Mouse (Mus musculus) forebrain, embryonic 16.5 days (tissue): ENCODE measurements at regions not wholly inside any gene's neighbourhood (a gene's known extent, or its start where the extent isn't known, plus 50 kb on each side); places are given as distances from the start of the nearest gene placed in this dataset.
"Not testable (repeated sequence)": the region's sequence is repeated elsewhere in the genome, so short reads cannot be mapped to it uniquely, and the experiment has no call there.

Experiments used
- ATAC-seq: fragments of 200-750 bp; cut with Nextera tagmentation; 2 replicates; pipeline ENCODE4 v1.8.0; 2017; ENCODE audit warnings: mild to moderate bottlenecking, moderate library complexity
- H3K27ac ChIP-seq: fragments of 300-500 bp; sonication (generic); 2 replicates; pipeline ENCODE4 v1.5.1; 2014; ENCODE audit warnings: low read length, control low read depth
- H3K27me3 ChIP-seq: fragments of 300-500 bp; sonication (generic); replicated peaks from 2 replicates; pipeline ENCODE4 v1.6.1; 2014; ENCODE audit warnings: low read length; ENCODE audit not compliant: control insufficient read depth, insufficient read depth
- H3K36me3 ChIP-seq: fragments of 300-500 bp; sonication (generic); 2 replicates; pipeline ENCODE4 v1.6.1; 2014; ENCODE audit not compliant: control insufficient read depth, insufficient read depth
- H3K4me1 ChIP-seq: fragments of 300-500 bp; sonication (generic); replicated peaks from 2 replicates; pipeline ENCODE4 v1.6.1; 2014; ENCODE audit warnings: low read length; ENCODE audit not compliant: control insufficient read depth, insufficient read depth
- H3K4me2 ChIP-seq: fragments of 300-500 bp; sonication (generic); 2 replicates; pipeline ENCODE4 v1.6.1; 2014; ENCODE audit warnings: mild to moderate bottlenecking, low read length, control low read depth
- H3K4me3 ChIP-seq: fragments of 300-500 bp; sonication (generic); replicated peaks from 2 replicates; pipeline ENCODE4 v1.5.1; 2014; ENCODE audit warnings: mild to moderate bottlenecking, low read length, control low read depth
- H3K9ac ChIP-seq: fragments of 300-500 bp; sonication (generic); replicated peaks from 2 replicates; pipeline ENCODE4 v1.6.1; 2014; ENCODE audit warnings: low read depth, low read length, control low read depth
- H3K9me3 ChIP-seq: fragments of 300-500 bp; sonication (generic); 2 replicates; pipeline ENCODE4 v1.6.1; 2016; ENCODE audit warnings: low read length; ENCODE audit not compliant: control insufficient read depth
- WGBS: fragments of 180-500 bp; shearing (Covaris S2); extraction: QIAGEN DNeasy Blood & Tissue Kit; methylation state at CpG from one replicate; pipeline ENCODE4 v1.1.7; 2014; 5-methylcytosine and 5-hydroxymethylcytosine counted together

GRCm38 (mm10) chrX:165667020-165667419 lies 339.8 kb upstream of the Glra2 start:
- not testable (repeated sequence) for H3K27me3 ChIP-seq, H3K9me3 ChIP-seq, H3K9ac ChIP-seq, H3K4me2 ChIP-seq, H3K4me1 ChIP-seq, H3K4me3 ChIP-seq, H3K27ac ChIP-seq, H3K36me3 ChIP-seq
- 80% methylated on average over 7 of the region's 18 CpGs for WGBS
- peak; percentile 45 for ATAC-seq

GRCm38 (mm10) chrX:165631227-165631626 lies 304.0 kb upstream of the Glra2 start:
- Histone ChIP-seq H3K4me2 (no peak overlapping the region), H3K9me3 (no peaks in the 10 kb centered on the region), H3K27ac (no peak overlapping the region), H3K9ac (no peak overlapping the region), H3K4me3 (no peak overlapping the region), H3K36me3 (no peaks in the 10 kb centered on the region), H3K27me3 (no peaks in the 10 kb centered on the region), H3K4me1 (no peaks in the 10 kb centered on the region)
- WGBS: 55% methylated on average over 4 of the region's 4 CpGs
- no peak for ATAC-seq

- no peak overlapping the region for H3K9ac ChIP-seq
- no peaks in the 10 kb centered on the region for H3K4me1 ChIP-seq
- no peaks in the 10 kb centered on the region for H3K27me3 ChIP-seq
- H3K9me3 ChIP-seq: no peaks in the 10 kb centered on the region
- no peak for ATAC-seq
- H3K4me3 ChIP-seq: no peak overlapping the region
- no peak overlapping the region for H3K4me2 ChIP-seq
- H3K27ac ChIP-seq: no peak overlapping the region
- no peaks in the 10 kb centered on the region for H3K36me3 ChIP-seq
- 76% methylated on average over 1 of the region's 1 CpGs for WGBS
These were observed 288.9 kb upstream of the Glra2 start for GRCm38 (mm10) chrX:165616078-165616477.

GRCm38 (mm10) chrX:165600782-165601181 lies 273.6 kb upstream of the Glra2 start:
- WGBS: 100% methylated on average over 1 of the region's 1 CpGs
- H3K9me3 ChIP-seq, H3K4me2 ChIP-seq, H3K27me3 ChIP-seq, ATAC-seq, H3K4me3 ChIP-seq, H3K27ac ChIP-seq, H3K36me3 ChIP-seq, H3K9ac ChIP-seq, H3K4me1 ChIP-seq: not testable (repeated sequence)
